Comparison of ENCODE assay signal across 17 mouse cellular contexts in the genomic region with DNA sequence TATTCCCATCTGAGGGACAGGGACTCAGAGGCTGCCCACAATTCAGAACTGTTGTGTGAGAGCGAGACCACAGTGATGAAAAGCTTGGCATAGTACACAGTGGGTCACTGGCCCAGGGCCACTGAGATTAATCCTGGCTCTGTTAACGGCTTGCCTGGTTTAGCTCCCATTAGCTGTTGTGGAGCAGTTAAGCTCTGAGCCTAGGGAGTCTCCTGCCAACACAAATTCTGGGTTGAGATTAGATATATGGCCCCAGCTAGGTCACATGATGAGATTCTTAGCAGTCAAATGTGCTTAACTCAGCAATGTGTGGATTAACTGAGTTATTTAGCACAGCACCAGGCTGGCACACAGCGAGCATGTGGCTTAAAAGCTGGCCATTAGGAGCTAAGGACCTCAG.
DNase-seq lines count a peak whose midpoint lies in the region; ATAC-seq and TF ChIP-seq lines count a peak whose summit lies in the region.
"Had no signal": no experiment of that assay in that cellular context is flagged by ENCODE, and none has a peak within 500 bp of the region (broad histone marks: within the 10 kb centered on the region; RNA-seq: fewer than 3 reads in every experiment).

No protein-coding gene starts in this region.

- intact Hi-C loops in heart, adult 2 months (cut with DNase I) = no loop called here
- intact Hi-C loops in left cerebral cortex, postnatal 25 days (cut with DNase I) = no loop called here

- H3K4me2 ChIP-seq in heart, embryonic 14.5 days (ENCODE audit: low read length) = no peak overlapping the region
- no peak overlapping the region for H3K4me2 ChIP-seq in limb, embryonic 13.5 days (replicated peaks)
- H3K4me2 ChIP-seq: embryonic facial prominence, embryonic 15.5 days; liver, embryonic 13.5 days; midbrain, embryonic 12.5 days; neural tube, embryonic 12.5 days had no signal

- no peaks in the 10 kb centered on the region for H3K27me3 ChIP-seq in cerebellum, adult 2 months (ENCODE audit: control insufficient read depth, insufficient read depth, low read length)
- H3K27me3 ChIP-seq in heart, embryonic 14.5 days (ENCODE audit: control insufficient read depth, insufficient read depth, low read length) = peaks cover 80% of the 10 kb centered on the region
- no peaks in the 10 kb centered on the region for H3K27me3 ChIP-seq in heart, adult 2 months (ENCODE audit: control insufficient read depth, insufficient read depth, low read length)
- no peaks in the 10 kb centered on the region for H3K27me3 ChIP-seq in limb, embryonic 13.5 days
- no peaks in the 10 kb centered on the region for H3K27me3 ChIP-seq in limb, embryonic 10.5 days (ENCODE audit: low read depth, poor library complexity, severe bottlenecking)
- H3K27me3 ChIP-seq: embryonic facial prominence, embryonic 15.5 days; liver, embryonic 13.5 days; midbrain, embryonic 12.5 days; neural tube, embryonic 12.5 days had no signal

- no peak for TF ChIP-seq EP300 in heart, adult 2 months (IDR thresholded peaks at IDR 0.05; ENCODE audit: insufficient read depth, low read depth, low read length)

- WGBS in cerebellum, adult 2 months = 23% methylated on average over 3 of the region's 3 CpGs
- 22% methylated on average over 3 of the region's 3 CpGs for WGBS in heart, embryonic 14.5 days
- 49% methylated on average over 3 of the region's 3 CpGs for WGBS in heart, adult 2 months
- WGBS in limb, embryonic 13.5 days = 58% methylated on average over 3 of the region's 3 CpGs
- 86% methylated on average over 3 of the region's 3 CpGs for WGBS in limb, embryonic 10.5 days

- no peaks in the 10 kb centered on the region for H3K9me3 ChIP-seq in heart, embryonic 14.5 days (ENCODE audit: control insufficient read depth, low read length)
- no peaks in the 10 kb centered on the region for H3K9me3 ChIP-seq in limb, embryonic 13.5 days
- no peaks in the 10 kb centered on the region for H3K9me3 ChIP-seq in limb, embryonic 10.5 days (replicated peaks)
- H3K9me3 ChIP-seq: embryonic facial prominence, embryonic 15.5 days; liver, embryonic 13.5 days; midbrain, embryonic 12.5 days; neural tube, embryonic 12.5 days had no signal

- H3K9ac ChIP-seq in heart, embryonic 14.5 days (ENCODE audit: low read length) = no peak overlapping the region
- no peak overlapping the region for H3K9ac ChIP-seq in heart, adult 2 months (ENCODE audit: low read depth, low read length)
- no peak overlapping the region for H3K9ac ChIP-seq in limb, embryonic 13.5 days
- H3K9ac ChIP-seq: embryonic facial prominence, embryonic 15.5 days; liver, embryonic 13.5 days; midbrain, embryonic 12.5 days; neural tube, embryonic 12.5 days had no signal

- H3K79me2 ChIP-seq in heart, adult 2 months (replicated peaks; ENCODE audit: control insufficient read depth, insufficient read depth, low read length) = no peaks in the 10 kb centered on the region

- peaks cover 61% of the 10 kb centered on the region for H3K4me1 ChIP-seq in cerebellum, adult 2 months (ENCODE audit: control insufficient read depth, insufficient read depth, low read length)
- peaks cover 4 to 9% of the 10 kb centered on the region in 2 experiments for H3K4me1 ChIP-seq in heart, embryonic 14.5 days (ENCODE audit: control insufficient read depth in 2 of 2, insufficient read depth in 2 of 2, low read length in 2 of 2)
- no peaks in the 10 kb centered on the region; the same call in 1 of the 2 replicates for H3K4me1 ChIP-seq in heart, adult 2 months (ENCODE audit: control insufficient read depth, insufficient read depth, low read length)
- H3K4me1 ChIP-seq in limb, embryonic 13.5 days = no peaks in the 10 kb centered on the region
- no peaks in the 10 kb centered on the region for H3K4me1 ChIP-seq in limb, embryonic 10.5 days
- H3K4me1 ChIP-seq: midbrain, embryonic 12.5 days; neural tube, embryonic 12.5 days had no signal

- peak overlapping the region; percentile 87; the same call in 1 of the 2 replicates for H3K27ac ChIP-seq in cerebellum, adult 2 months (ENCODE audit: insufficient read depth, low read length)
- no peak overlapping the region for H3K27ac ChIP-seq in heart, embryonic 14.5 days (replicated peaks in 1 of 2; ENCODE audit: control insufficient read depth in 1 of 2, insufficient read depth in 1 of 2, low read depth in 2 of 2, low read length in 2 of 2)
- no peak overlapping the region for H3K27ac ChIP-seq in heart, adult 2 months
- H3K27ac ChIP-seq in limb, embryonic 13.5 days = no peak overlapping the region
- no peak overlapping the region for H3K27ac ChIP-seq in limb, embryonic 10.5 days
- H3K27ac ChIP-seq: embryonic facial prominence, embryonic 15.5 days; layer of hippocampus, adult 2 months; liver, embryonic 13.5 days; midbrain, embryonic 12.5 days; neural tube, embryonic 12.5 days had no signal

- peak; percentile 59 for ATAC-seq in heart, embryonic 14.5 days (ENCODE audit: insufficient number of reproducible peaks, insufficient read depth, low FRiP score, low read depth)
- 0 out of 2 replicates have a peak, but pooled peaks have one; percentile 44 for ATAC-seq in limb, embryonic 13.5 days (ENCODE audit: low FRiP score, low read depth)

- TF ChIP-seq CTCF in cerebellum, adult 2 months (IDR thresholded peaks at IDR 0.05; ENCODE audit: borderline replicate concordance, insufficient read depth, low read depth, low read length) = no peak
- TF ChIP-seq CTCF in heart, adult 2 months (IDR thresholded peaks at IDR 0.05) = no peak

- H3K4me3 ChIP-seq in cerebellum, adult 2 months (replicated peaks; ENCODE audit: insufficient read depth, low read depth, low read length) = no peak overlapping the region
- no peak overlapping the region for H3K4me3 ChIP-seq in heart, embryonic 14.5 days (ENCODE audit: control insufficient read depth in 1 of 2, insufficient read depth in 1 of 2, low read depth in 1 of 2, low read length in 2 of 2)
- no peak overlapping the region for H3K4me3 ChIP-seq in heart, adult 2 months
- H3K4me3 ChIP-seq in limb, embryonic 13.5 days = no peak overlapping the region
- no peak overlapping the region for H3K4me3 ChIP-seq in limb, embryonic 10.5 days
- H3K4me3 ChIP-seq: embryonic facial prominence, embryonic 15.5 days; layer of hippocampus, adult 2 months; liver, embryonic 13.5 days; midbrain, embryonic 12.5 days; neural tube, embryonic 12.5 days had no signal

- no peak for TF ChIP-seq POLR2A in cerebellum, adult 2 months (IDR thresholded peaks at IDR 0.05; ENCODE audit: borderline replicate concordance, insufficient read depth, low read length)
- no peak for TF ChIP-seq POLR2A in heart, adult 2 months (IDR thresholded peaks at IDR 0.05; ENCODE audit: insufficient read depth, low read depth, low read length)

- DNase-seq in cerebellum, adult 2 months = peak; percentile 51 to 53
- DNase-seq in cerebellum, adult 8-10 months = no peak
- DNase-seq in heart, adult 2 months = no peak
- DNase-seq in limb, embryonic 10.5 days (ENCODE audit: low spot score) = no peak
- peak; percentile 83 for DNase-seq in retina, postnatal 1 day
- DNase-seq in left cerebral cortex, postnatal 25 days (ENCODE audit: low spot score in 2 of 2) = no peak
- DNase-seq: adrenal gland, postnatal 36 days; kidney, adult 18-20 months; liver, embryonic 13.5 days; lung, postnatal 10 days; thymus, adult 18-20 months had no signal

- no peaks in the 10 kb centered on the region for H3K36me3 ChIP-seq in heart, embryonic 14.5 days (ENCODE audit: control insufficient read depth, insufficient read depth, low read length)
- no peaks in the 10 kb centered on the region for H3K36me3 ChIP-seq in heart, adult 2 months (ENCODE audit: control insufficient read depth, insufficient read depth, low read length)
- peaks cover 76% of the 10 kb centered on the region for H3K36me3 ChIP-seq in limb, embryonic 13.5 days
- H3K36me3 ChIP-seq in limb, embryonic 10.5 days = peaks cover 66% of the 10 kb centered on the region

Comparison
In these comparisons a context has a peak if more than half of its experiments do, and no peak if none do; other contexts are left out.
1. DNase-seq: peak in cerebellum, adult 2 months (2 of 2) and retina, postnatal 1 day (single experiment); none in cerebellum, adult 8-10 months (single experiment), heart, adult 2 months (0 of 2), limb, embryonic 10.5 days (single experiment) and left cerebral cortex, postnatal 25 days (0 of 2).